Mouse (Mus musculus) heart, embryonic 14.5 days (tissue): ENCODE measurements around the gene Babam1. TPM values are rescaled to one million over a fixed set of nuclear protein-coding genes. Genes with fewer than 3 reads are reported as not detected.
A peak's percentile ranks its signal among the peaks of the same experiment; 100 is the strongest.

Experiments used
- ATAC-seq: fragments of 200-750 bp; cut with Nextera tagmentation; 2 replicates; pipeline ENCODE4 v1.8.0; 2017; ENCODE audit warnings: low read depth, moderate TSS enrichment; ENCODE audit not compliant: insufficient number of reproducible peaks, insufficient read depth, low FRiP score
- H3K27ac ChIP-seq, 2 experiments: fragments of 200-500 bp in 1 of 2; fragments of 300-500 bp in 1 of 2; sonication (generic) in 1 of 2; replicated peaks in 1 of 2; 2 replicates each; pipeline ENCODE4 v1.5.1; 2012 to 2014; ENCODE audit warnings: low read depth in 2 of 2, low read length in 2 of 2, control low read depth in 1 of 2, mild to moderate bottlenecking in 1 of 2, mixed read lengths in 1 of 2; ENCODE audit not compliant: control insufficient read depth in 1 of 2, insufficient read depth in 1 of 2
- H3K27me3 ChIP-seq: fragments of 300-500 bp; sonication (generic); 2 replicates; pipeline ENCODE4 v1.6.1; 2014; ENCODE audit warnings: mild to moderate bottlenecking, low read length, control low read depth; ENCODE audit not compliant: control insufficient read depth, insufficient read depth
- H3K36me3 ChIP-seq: fragments of 300-500 bp; sonication (generic); 2 replicates; pipeline ENCODE4 v1.6.1; 2014; ENCODE audit warnings: mild to moderate bottlenecking, control low read depth, low read length, mixed read lengths; ENCODE audit not compliant: control insufficient read depth, insufficient read depth
- H3K4me1 ChIP-seq, 2 experiments: fragments of 200-500 bp in 1 of 2; fragments of 300-500 bp in 1 of 2; sonication (generic) in 1 of 2; 2 replicates each; pipeline ENCODE4 v1.6.1; 2012 to 2014; ENCODE audit warnings: low read length in 2 of 2, control low read depth in 1 of 2, mixed read lengths in 1 of 2; ENCODE audit not compliant: control insufficient read depth in 2 of 2, insufficient read depth in 2 of 2
- H3K4me2 ChIP-seq: fragments of 300-500 bp; sonication (generic); 2 replicates; pipeline ENCODE4 v1.6.1; 2014; ENCODE audit warnings: mild to moderate bottlenecking, low read length
- H3K4me3 ChIP-seq, 2 experiments: fragments of 200-500 bp in 1 of 2; fragments of 300-500 bp in 1 of 2; sonication (generic) in 1 of 2; 2 replicates each; pipeline ENCODE4 v1.5.1; 2012 to 2014; ENCODE audit warnings: low read length in 2 of 2, mild to moderate bottlenecking in 2 of 2, control low read depth in 1 of 2, low read depth in 1 of 2, moderate library complexity in 1 of 2; ENCODE audit not compliant: control insufficient read depth in 1 of 2, insufficient read depth in 1 of 2
- H3K9ac ChIP-seq: fragments of 300-500 bp; sonication (generic); 2 replicates; pipeline ENCODE4 v1.6.1; 2014; ENCODE audit warnings: mild to moderate bottlenecking, low read length
- H3K9me3 ChIP-seq: fragments of 300-500 bp; sonication (generic); 2 replicates; pipeline ENCODE4 v1.6.1; 2016; ENCODE audit warnings: low read length, control low read depth; ENCODE audit not compliant: control insufficient read depth
- WGBS: fragments of 180-500 bp; shearing (Covaris S2); extraction: QIAGEN DNeasy Blood & Tissue Kit; methylation state at CpG from one replicate; pipeline ENCODE4 v1.1.7; 2014; 5-methylcytosine and 5-hydroxymethylcytosine counted together
- polyA plus RNA-seq: library from polyadenylated mRNA; unstranded; fragments of >200 nt; fragmentation: Nextera tagmentation; extraction: Ambion mirVana; gene quantifications from 2 replicates; pipeline ENCODE4 v1.2.1, GENCODE M21; 2014

Babam1 gene
- polyA plus RNA-seq, 1 experiment from 2014 or later = 86.1 TPM

GRCm38 (mm10) chr8:71403107-71403885, 6.6 kb downstream of the Babam1 start:
- H3K27ac ChIP-seq = no peak overlapping the region
- no peak overlapping the region for H3K4me2 ChIP-seq
- H3K9ac ChIP-seq = no peak overlapping the region
- ATAC-seq = no peak
- H3K9me3 ChIP-seq = no peaks in the 10 kb centered on the region
- 65% methylated on average over 6 of the region's 6 CpGs for WGBS
- H3K36me3 ChIP-seq = peaks cover 26% of the 10 kb centered on the region
- H3K27me3 ChIP-seq = no peaks in the 10 kb centered on the region
- no peak overlapping the region for H3K4me3 ChIP-seq
- H3K4me1 ChIP-seq = peaks cover 4 to 13% of the 10 kb centered on the region in 2 experiments; a peak in 3 of 4 replicates

- no peak overlapping the region for H3K4me3 ChIP-seq
- no peaks in the 10 kb centered on the region for H3K27me3 ChIP-seq
- H3K9me3 ChIP-seq = no peaks in the 10 kb centered on the region
- WGBS = 91% methylated on average over 8 of the region's 8 CpGs
- no peak overlapping the region for H3K9ac ChIP-seq
- peaks cover 28% of the 10 kb centered on the region for H3K36me3 ChIP-seq
- peaks cover 4 to 13% of the 10 kb centered on the region in 2 experiments; a peak in 3 of 4 replicates for H3K4me1 ChIP-seq
- no peak overlapping the region for H3K4me2 ChIP-seq
- H3K27ac ChIP-seq = no peak overlapping the region
- ATAC-seq = no peak
Observed at GRCm38 (mm10) chr8:71404011-71404410, 7.3 kb downstream of the Babam1 start.

- no peak overlapping the region for H3K4me3 ChIP-seq
- no peaks in the 10 kb centered on the region for H3K9me3 ChIP-seq
- peaks cover 27% of the 10 kb centered on the region for H3K36me3 ChIP-seq
- H3K27ac ChIP-seq = no peak overlapping the region
- H3K4me2 ChIP-seq = peak overlapping the region; percentile 86
- H3K9ac ChIP-seq = peak overlapping the region; percentile 81; the same call in 1 of the 2 replicates
- no peaks in the 10 kb centered on the region for H3K27me3 ChIP-seq
- no peak for ATAC-seq
- H3K4me1 ChIP-seq = peaks cover 4 to 13% of the 10 kb centered on the region in 2 experiments; a peak in 3 of 4 replicates
- WGBS = 84% methylated on average over 9 of the region's 9 CpGs
Observed at GRCm38 (mm10) chr8:71404951-71405351, 8.3 kb downstream of the Babam1 start.

GRCm38 (mm10) chr8:71405401-71406098, 8.9 kb downstream of the Babam1 start, which contains the start of gene Ankle1:
Ankle1 (plus strand) TSS chr8:71406010.
- WGBS = 16% methylated on average over 33 of the region's 33 CpGs
- H3K9me3 ChIP-seq = no peaks in the 10 kb centered on the region

GRCm38 (mm10) chr8:71406099-71407015, 9.7 kb downstream of the Babam1 start:
- Histone ChIP-seq H3K4me1 (peaks cover 4 to 13% of the 10 kb centered on the region in 2 experiments; a peak in 3 of 4 replicates), H3K9me3 (no peaks in the 10 kb centered on the region), H3K4me2 (peak overlapping the region; percentile 86), H3K36me3 (peaks cover 20% of the 10 kb centered on the region), H3K4me3 (peak overlapping the region; percentile 64 to 79), H3K9ac (peak overlapping the region; percentile 81), H3K27ac (0 out of 4 replicates have a peak overlapping the region, but pooled peaks have one; percentile 4 to 9), H3K27me3 (no peaks in the 10 kb centered on the region)
- WGBS = 1% methylated on average over 55 of the region's 55 CpGs
- ATAC-seq = peak; percentile 76

More at GRCm38 (mm10) chr8:71405401-71406098, 8.9 kb downstream of the Babam1 start, which contains the start of gene Ankle1:
- Histone ChIP-seq H3K27me3 (no peaks in the 10 kb centered on the region), H3K27ac (peak within 1 kb of the TSS; percentile 26 to 38; a peak in 2 of 4 replicates), H3K4me1 (peaks cover 4 to 13% of the 10 kb centered on the region in 2 experiments; a peak in 3 of 4 replicates), H3K4me3 (peak within 1 kb of the TSS; percentile 64 to 79), H3K9ac (peak within 1 kb of the TSS; percentile 81), H3K4me2 (peak within 1 kb of the TSS; percentile 86), H3K36me3 (peaks cover 22% of the 10 kb centered on the region)
- ATAC-seq = peak; percentile 87

- WGBS = 82% methylated on average over 14 of the region's 14 CpGs
- peak overlapping the region; percentile 81; the same call in 1 of the 2 replicates for H3K9ac ChIP-seq
Observed at GRCm38 (mm10) chr8:71407441-71407840, 10.8 kb downstream of the Babam1 start.

More at GRCm38 (mm10) chr8:71407441-71407840, 10.8 kb downstream of the Babam1 start:
- H3K27ac ChIP-seq = no peak overlapping the region
- no peaks in the 10 kb centered on the region for H3K27me3 ChIP-seq
- no peak for ATAC-seq
- H3K4me3 ChIP-seq = no peak overlapping the region; a peak in 1 of 4 replicates
- H3K9me3 ChIP-seq = no peaks in the 10 kb centered on the region
- peaks cover 4 to 13% of the 10 kb centered on the region in 2 experiments; a peak in 3 of 4 replicates for H3K4me1 ChIP-seq
- H3K4me2 ChIP-seq = peak overlapping the region; percentile 86
- peaks cover 20% of the 10 kb centered on the region for H3K36me3 ChIP-seq
